17 mouse cellular contexts compared by ENCODE assay signal in genomic region chr6:120725986-120726385, GRCm38 (mm10). TPM values are rescaled to one million over a fixed set of nuclear protein-coding genes. Genes with fewer than 3 reads are reported as not detected.
DNase-seq lines count a peak whose midpoint lies in the region; ATAC-seq lines count a peak whose summit lies in the region.
"Had no signal": no experiment of that assay in that cellular context is flagged by ENCODE, and none has a peak within 500 bp of the region (broad histone marks: within the 10 kb centered on the region; RNA-seq: fewer than 3 reads in every experiment).

No protein-coding gene starts in this region.

- peak; percentile 11 for DNase-seq in cerebellum, adult 9-11 months
- DNase-seq in heart, postnatal 4 days, result peak; percentile 12
- DNase-seq in heart, adult 11 months, result no peak
- DNase-seq in 3T3-L1 (ENCODE audit: low read depth, low spot score), result peak; percentile 74
- DNase-seq in NIH3T3 (ENCODE audit: low read depth), result peak; percentile 82
- no peak for DNase-seq in testis, postnatal 10 days (ENCODE audit: low spot score)
- no peak for DNase-seq in spleen, adult 12 weeks (ENCODE audit: low spot score)
- DNase-seq: B cell, adult 2 months; cerebellum, adult 11-12 months; gastrocnemius, postnatal 10 days; kidney, adult 2 months; layer of hippocampus, adult 9-11 months; thymus, adult 2 months; thymus, postnatal 4 days had no signal

- no peak for ATAC-seq in cerebellum, adult (ENCODE audit: insufficient number of reproducible peaks, low FRiP score, low TSS enrichment)
- ATAC-seq: forebrain, embryonic 15.5 days had no signal

RNA-seq across cellular contexts. Expression of gene Slc25a18, which starts 47.4 kb away (rescaled TPM):
- total RNA-seq in heart, postnatal 4 days (2021), result under 1 TPM; 0.14 to 0.36 TPM
- total RNA-seq: common myeloid progenitor, adult 5-6 weeks had no signal

RNA-seq across cellular contexts. Expression of gene Cecr2, which starts 59.8 kb away (rescaled TPM):
- 1 to 10 TPM; 8.0 to 9.5 TPM for total RNA-seq in heart, postnatal 4 days (2021)

Comparison
In these comparisons a context has a peak if more than half of its experiments do, and no peak if none do; other contexts are left out.
1. DNase-seq: peak in cerebellum, adult 9-11 months (single experiment), heart, postnatal 4 days (single experiment), 3T3-L1 (single experiment) and NIH3T3 (single experiment); none in heart, adult 11 months (single experiment), testis, postnatal 10 days (single experiment) and spleen, adult 12 weeks (single experiment).